Mouse (Mus musculus) heart, embryonic 15.5 days (tissue): ENCODE measurements around the gene Ern2. TPM values are rescaled to one million over a fixed set of nuclear protein-coding genes. Genes with fewer than 3 reads are reported as not detected.

ENCODE experiments used
- ATAC-seq: fragments of 200-750 bp; cut with Nextera tagmentation; replicated peaks from 2 replicates; pipeline ENCODE4 v1.8.0; 2017; ENCODE audit warnings: low read depth, moderate TSS enrichment; ENCODE audit not compliant: insufficient number of reproducible peaks, insufficient read depth, low FRiP score
- H3K27ac ChIP-seq: fragments of 300-500 bp; sonication (generic); 2 replicates; pipeline ENCODE4 v1.5.1; 2015; ENCODE audit warnings: mild to moderate bottlenecking, inconsistent platforms
- H3K27me3 ChIP-seq: fragments of 300-500 bp; sonication (generic); 2 replicates; pipeline ENCODE4 v1.6.1; 2015; ENCODE audit warnings: inconsistent platforms
- H3K36me3 ChIP-seq: fragments of 300-500 bp; sonication (generic); 2 replicates; pipeline ENCODE4 v1.6.1; 2015; ENCODE audit warnings: mild to moderate bottlenecking, inconsistent platforms
- H3K4me1 ChIP-seq: fragments of 300-500 bp; sonication (generic); replicated peaks from 2 replicates; pipeline ENCODE4 v1.6.1; 2015; ENCODE audit warnings: inconsistent platforms
- H3K4me2 ChIP-seq: fragments of 300-500 bp; sonication (generic); 2 replicates; pipeline ENCODE4 v1.6.1; 2015; ENCODE audit warnings: inconsistent platforms, mild to moderate bottlenecking, moderate library complexity
- H3K4me3 ChIP-seq: fragments of 300-500 bp; sonication (generic); 2 replicates; pipeline ENCODE4 v1.5.1; 2015; ENCODE audit warnings: mild to moderate bottlenecking, inconsistent platforms
- H3K9ac ChIP-seq: fragments of 300-500 bp; sonication (generic); 2 replicates; pipeline ENCODE4 v1.6.1; 2015; ENCODE audit warnings: mild to moderate bottlenecking, inconsistent platforms
- H3K9me3 ChIP-seq: fragments of 300-500 bp; sonication (generic); replicated peaks from 2 replicates; pipeline ENCODE4 v1.6.1; 2016; ENCODE audit warnings: inconsistent platforms
- WGBS: fragments of 180-500 bp; shearing (Covaris S2); methylation state at CpG from one replicate; pipeline ENCODE4 v1.1.7; 2015; ENCODE audit warnings: mixed read lengths; 5-methylcytosine and 5-hydroxymethylcytosine counted together
- polyA plus RNA-seq: library from polyadenylated mRNA; unstranded; fragments of >200 nt; fragmentation: Nextera tagmentation; extraction: Ambion mirVana; gene quantifications from 2 replicates; pipeline ENCODE4 v1.2.1, GENCODE M21; 2015

The Ern2 gene
- polyA plus RNA-seq, 1 experiment from 2014 or later: 0.06 TPM

GRCm38 (mm10) chr7:122125636-122126035 is 60.4 kb downstream of the Ern2 start:
- Histone ChIP-seq H3K36me3 (peaks cover 44% of the 10 kb centered on the region), H3K9ac (no peak overlapping the region), H3K4me2 (no peak overlapping the region), H3K4me1 (no peaks in the 10 kb centered on the region), H3K27me3 (no peaks in the 10 kb centered on the region), H3K27ac (no peak overlapping the region), H3K9me3 (no peaks in the 10 kb centered on the region), H3K4me3 (no peak overlapping the region)
- no peak for ATAC-seq
- 73% methylated on average over 8 of the region's 8 CpGs for WGBS

DNA sequence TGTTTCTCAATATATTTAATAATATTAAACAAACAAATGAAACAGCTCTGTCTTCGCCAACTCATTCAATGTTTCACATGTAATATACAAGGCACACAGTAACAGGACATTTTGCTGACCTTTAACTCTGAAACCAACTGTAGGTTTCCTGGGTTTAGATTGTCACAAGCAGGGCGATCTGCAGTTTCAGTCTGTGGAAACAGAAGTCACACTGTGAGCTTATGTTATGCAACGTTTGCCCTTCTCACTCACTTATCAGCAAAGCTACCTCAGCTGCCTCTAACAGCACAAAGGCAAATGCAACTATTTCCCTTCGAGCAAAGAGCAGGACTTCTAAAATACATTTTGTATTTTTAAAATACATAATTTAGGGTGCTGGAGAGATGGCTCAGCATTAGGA is 62.5 kb downstream of the Ern2 start:
- peaks cover 50% of the 10 kb centered on the region for H3K36me3 ChIP-seq
- no peak for ATAC-seq
- H3K27me3 ChIP-seq: no peaks in the 10 kb centered on the region
- H3K9ac ChIP-seq: no peak overlapping the region
- no peaks in the 10 kb centered on the region for H3K9me3 ChIP-seq
- no peak overlapping the region for H3K4me3 ChIP-seq
- no peak overlapping the region for H3K4me2 ChIP-seq
- WGBS: 81% methylated on average over 4 of the region's 4 CpGs
- no peaks in the 10 kb centered on the region for H3K4me1 ChIP-seq
- H3K27ac ChIP-seq: no peak overlapping the region

Other genes starting within 250 kb of the Ern2 start
- 16.0 and 19.6 TPM in 2 replicates for gene Cog7, start 204.5 kb downstream of the Ern2 start, polyA plus RNA-seq
- 80.0 and 87.6 TPM in 2 replicates for gene Gga2, start 165.0 kb downstream of the Ern2 start, polyA plus RNA-seq
- gene Ubfd1, start 119.0 kb downstream of the Ern2 start, polyA plus RNA-seq: 40.2 and 48.9 TPM in 2 replicates
- gene Ears2, start 118.9 kb downstream of the Ern2 start, polyA plus RNA-seq: 35.5 and 39.5 TPM in 2 replicates
- 1,227 and 1,553 TPM in 2 replicates for gene Ndufab1, start 84.3 kb downstream of the Ern2 start, polyA plus RNA-seq
- gene Palb2, start 53.2 kb downstream of the Ern2 start, polyA plus RNA-seq: 7.5 and 9.7 TPM in 2 replicates
- gene Dctn5, start 53.2 kb downstream of the Ern2 start, polyA plus RNA-seq: 64.9 and 78.5 TPM in 2 replicates
- 74.9 and 93.3 TPM in 2 replicates for gene Plk1, start 26.8 kb downstream of the Ern2 start, polyA plus RNA-seq
- gene Chp2, start 33.3 kb upstream of the Ern2 start, polyA plus RNA-seq: 0.49 and 0.65 TPM in 2 replicates
- gene Prkcb, start 102.5 kb upstream of the Ern2 start, polyA plus RNA-seq: 3.3 and 8.4 TPM in 2 replicates